9 mouse cellular contexts compared by ENCODE assay signal in genomic region chr2:117343240-117343624, GRCm38 (mm10). TPM values are rescaled to one million over a fixed set of nuclear protein-coding genes. Genes with fewer than 3 reads are reported as not detected.
DNase-seq lines count a peak whose midpoint lies in the region; ATAC-seq and TF ChIP-seq lines count a peak whose summit lies in the region.
"Had no signal": no experiment of that assay in that cellular context is flagged by ENCODE, and none has a peak within 500 bp of the region (broad histone marks: within the 10 kb centered on the region; RNA-seq: fewer than 3 reads in every experiment).

No protein-coding gene starts in this region.

- TF ChIP-seq CTCF in liver, adult 2 months (IDR thresholded peaks at IDR 0.05; ENCODE audit: low read depth, low read length), result no peak

- peaks cover 6% of the 10 kb centered on the region; the same call in 1 of the 2 replicates for H3K27me3 ChIP-seq in liver, adult 2 months (ENCODE audit: control insufficient read depth, insufficient read depth, low read length)
- peaks cover 37% of the 10 kb centered on the region for H3K27me3 ChIP-seq in hindbrain, embryonic 10.5 days (ENCODE audit: insufficient read depth, poor library complexity, severe bottlenecking)
- peaks cover 10% of the 10 kb centered on the region for H3K27me3 ChIP-seq in limb, embryonic 11.5 days (ENCODE audit: control insufficient read depth, insufficient read depth, low read length)
- peaks cover 40% of the 10 kb centered on the region for H3K27me3 ChIP-seq in neural tube, embryonic 13.5 days

- no peak overlapping the region for H3K9ac ChIP-seq in liver, adult 2 months (ENCODE audit: low read depth, low read length)
- no peak overlapping the region for H3K9ac ChIP-seq in limb, embryonic 11.5 days (ENCODE audit: low read length)
- no peak overlapping the region for H3K9ac ChIP-seq in neural tube, embryonic 13.5 days

- peaks cover 3% of the 10 kb centered on the region; the same call in 1 of the 2 replicates for H3K4me1 ChIP-seq in liver, adult 2 months (ENCODE audit: control insufficient read depth, insufficient read depth, low read length)
- H3K4me1 ChIP-seq in hindbrain, embryonic 10.5 days (replicated peaks), result peaks cover 15% of the 10 kb centered on the region
- H3K4me1 ChIP-seq in limb, embryonic 11.5 days (ENCODE audit: control insufficient read depth, insufficient read depth, low read length), result no peaks in the 10 kb centered on the region
- H3K4me1 ChIP-seq in neural tube, embryonic 13.5 days (replicated peaks), result peaks cover 15% of the 10 kb centered on the region

- H3K79me2 ChIP-seq in liver, adult 2 months (ENCODE audit: control insufficient read depth, insufficient read depth, low read length), result no peaks in the 10 kb centered on the region

- 31% methylated on average over 7 of the region's 7 CpGs for WGBS in liver, adult 2 months
- 37% methylated on average over 7 of the region's 7 CpGs for WGBS in hindbrain, embryonic 10.5 days
- 29% methylated on average over 7 of the region's 7 CpGs for WGBS in limb, embryonic 11.5 days
- WGBS in neural tube, embryonic 13.5 days, result 38% methylated on average over 7 of the region's 7 CpGs

- peak overlapping the region; percentile 65; the same call in 1 of the 2 replicates for H3K4me3 ChIP-seq in liver, adult 2 months (ENCODE audit: insufficient read depth, low read depth, low read length)
- peak overlapping the region; percentile 73 for H3K4me3 ChIP-seq in hindbrain, embryonic 10.5 days
- H3K4me3 ChIP-seq in limb, embryonic 11.5 days (ENCODE audit: low read depth, low read length), result no peak overlapping the region
- H3K4me3 ChIP-seq in neural tube, embryonic 13.5 days, result peak overlapping the region; percentile 49

- H3K27ac ChIP-seq in liver, adult 2 months (replicated peaks; ENCODE audit: insufficient read depth, low read depth, low read length), result no peak overlapping the region
- no peak overlapping the region for H3K27ac ChIP-seq in hindbrain, embryonic 10.5 days
- H3K27ac ChIP-seq in limb, embryonic 11.5 days (replicated peaks; ENCODE audit: low read depth, low read length), result no peak overlapping the region
- H3K27ac ChIP-seq in neural tube, embryonic 13.5 days (replicated peaks), result no peak overlapping the region

- no peaks in the 10 kb centered on the region for H3K36me3 ChIP-seq in liver, adult 2 months (ENCODE audit: control insufficient read depth, insufficient read depth, low read length)
- no peaks in the 10 kb centered on the region for H3K36me3 ChIP-seq in hindbrain, embryonic 10.5 days
- no peaks in the 10 kb centered on the region for H3K36me3 ChIP-seq in limb, embryonic 11.5 days (ENCODE audit: control insufficient read depth, insufficient read depth, low read length)
- H3K36me3 ChIP-seq in neural tube, embryonic 13.5 days, result no peaks in the 10 kb centered on the region

- peak overlapping the region; percentile 49; the same call in 1 of the 2 replicates for H3K4me2 ChIP-seq in limb, embryonic 11.5 days (ENCODE audit: low read depth, severe bottlenecking)
- H3K4me2 ChIP-seq in neural tube, embryonic 13.5 days, result peak overlapping the region; percentile 88

- no peak for ATAC-seq in limb, embryonic 11.5 days (ENCODE audit: insufficient number of reproducible peaks, low FRiP score, low TSS enrichment, low read depth)
- ATAC-seq in neural tube, embryonic 13.5 days (ENCODE audit: low read depth), result no peak
- ATAC-seq: Patski had no signal

- DNase-seq in liver, adult 2 months (ENCODE audit: extremely low read depth, low read depth, low spot score), result no peak
- DNase-seq in liver, result no peak
- no peak for DNase-seq in hindbrain, embryonic 10.5 days (ENCODE audit: low spot score)
- DNase-seq in limb, embryonic 11.5 days (ENCODE audit: low spot score), result peak; percentile 28
- no peak for DNase-seq in adrenal gland, adult 18-20 months (ENCODE audit: low spot score in 2 of 2)
- no peak for DNase-seq in frontal cortex, postnatal 25 days (ENCODE audit: low spot score in 2 of 2)
- no peak for DNase-seq in gastrocnemius, adult 18-20 months (ENCODE audit: low spot score)

- H3K9me3 ChIP-seq in hindbrain, embryonic 10.5 days, result no peaks in the 10 kb centered on the region
- no peaks in the 10 kb centered on the region for H3K9me3 ChIP-seq in limb, embryonic 11.5 days (ENCODE audit: control insufficient read depth, low read length)
- H3K9me3 ChIP-seq in neural tube, embryonic 13.5 days, result no peaks in the 10 kb centered on the region

- TF ChIP-seq POLR2A in liver, adult 2 months (IDR thresholded peaks at IDR 0.05; ENCODE audit: extremely low read depth, insufficient read depth, low read length), result no peak

RNA-seq across cellular contexts. Expression of gene Rasgrp1, which starts 0.4 kb away (rescaled TPM):
- total RNA-seq in liver, adult 2 months (2014; rRNA removed), result 1.3 and 1.5 TPM in 2 replicates
- 0.36 and 0.93 TPM in 2 replicates for polyA plus RNA-seq in liver, adult 2 months (2012; rRNA removed)
- polyA plus RNA-seq in hindbrain, embryonic 10.5 days (2016; fragmentation: Nextera tagmentation; extraction: Ambion mirVana), result 0.41 and 1.1 TPM in 2 replicates
- polyA plus RNA-seq in limb, embryonic 11.5 days (2014; fragmentation: Nextera tagmentation; extraction: Ambion mirVana), result 0.20 TPM in 1 of 2 replicates, not detected in the other
- 0.56 and 0.95 TPM in 2 replicates for polyA plus RNA-seq in neural tube, embryonic 13.5 days (2015; fragmentation: Nextera tagmentation; extraction: Ambion mirVana)
- total RNA-seq in adrenal gland, adult 18-20 months (2021), result under 1 TPM; 0.46 to 0.70 TPM
- total RNA-seq in gastrocnemius, adult 18-20 months (2021), result not detected
- polyA plus RNA-seq: Patski had no signal
